Mouse (Mus musculus) MEL (cell line): ENCODE measurements around the gene Taco1. TPM values are rescaled to one million over a fixed set of nuclear protein-coding genes. Genes with fewer than 3 reads are reported as not detected.
"Not testable (repeated sequence)": the region's sequence is repeated elsewhere in the genome, so short reads cannot be mapped to it uniquely, and the experiment has no call there.

Experiments
- DNase-seq: peaks from one replicate; pipeline ENCODE4 v3.0.0; 2011; ENCODE audit warnings: low read depth, low spot score
- H3K27ac ChIP-seq: 2 replicates; pipeline ENCODE4 v1.5.1; 2012; ENCODE audit warnings: low read depth, mild to moderate bottlenecking, control low read depth, low read length, moderate library complexity; ENCODE audit not compliant: control insufficient read depth
- H3K27me3 ChIP-seq, 2 experiments: fragments of 150-350 bp in 1 of 2; sonication (generic) in 1 of 2; 2 replicates each; pipeline ENCODE4 v1.6.1; 2012; ENCODE audit warnings: low read length in 2 of 2, mild to moderate bottlenecking in 2 of 2, improper control_type of control experiment in 1 of 2, moderate library complexity in 1 of 2; ENCODE audit not compliant: insufficient read depth in 2 of 2, control insufficient read depth in 1 of 2
- H3K36me3 ChIP-seq, 2 experiments: 2 replicates each; pipeline ENCODE4 v1.6.1; 2012 to 2014; ENCODE audit warnings: low read length in 2 of 2, improper control_type of control experiment in 1 of 2, inconsistent platforms in 1 of 2, mild to moderate bottlenecking in 1 of 2; ENCODE audit not compliant: insufficient read depth in 2 of 2, control insufficient read depth in 1 of 2
- H3K4me1 ChIP-seq, 2 experiments: fragments of 150-350 bp in 1 of 2; sonication (generic) in 1 of 2; 2 replicates each; pipeline ENCODE4 v1.6.1; 2012; ENCODE audit warnings: low read length in 2 of 2, improper control_type of control experiment in 1 of 2, mild to moderate bottlenecking in 1 of 2; ENCODE audit not compliant: insufficient read depth in 2 of 2, control insufficient read depth in 1 of 2
- H3K4me3 ChIP-seq, 2 experiments: fragments of 150-350 bp in 1 of 2; sonication (generic) in 1 of 2; 2 replicates each; pipeline ENCODE4 v1.5.1; 2012; ENCODE audit warnings: low read depth in 2 of 2, low read length in 2 of 2, mild to moderate bottlenecking in 2 of 2, moderate library complexity in 2 of 2, control low read depth in 1 of 2, improper control_type of control experiment in 1 of 2; ENCODE audit not compliant: control insufficient read depth in 1 of 2, insufficient read depth in 1 of 2
- H3K79me2 ChIP-seq: 2 replicates; pipeline ENCODE4 v1.6.1; 2012; ENCODE audit warnings: mild to moderate bottlenecking, low read length, moderate library complexity; ENCODE audit not compliant: control insufficient read depth, poor library complexity, insufficient read depth
- H3K9ac ChIP-seq: 2 replicates; pipeline ENCODE4 v1.6.1; 2012; ENCODE audit warnings: low read depth, mild to moderate bottlenecking, control low read depth, low read length, moderate library complexity; ENCODE audit not compliant: control insufficient read depth, poor library complexity, severe bottlenecking
- H3K9me3 ChIP-seq: fragments of 150-350 bp; sonication (generic); replicated peaks from 2 replicates; pipeline ENCODE4 v1.6.1; 2012; ENCODE audit warnings: mild to moderate bottlenecking, low read length, improper control_type of control experiment, moderate library complexity; ENCODE audit not compliant: insufficient read depth
- BHLHE40 ChIP-seq: IDR thresholded peaks from 2 replicates; pipeline ENCODE4 v1.6.1; 2012; ENCODE audit warnings: low read depth, mild to moderate bottlenecking, inconsistent platforms, low read length, improper control_type of control experiment, borderline replicate concordance
- CHD2 ChIP-seq: IDR thresholded peaks from 2 replicates; pipeline ENCODE4 v1.6.1; 2011; ENCODE audit warnings: low read length, improper control_type of control experiment
- CTCF ChIP-seq, 3 experiments: IDR thresholded peaks in 2 of 3; conservative IDR thresholded peaks in 1 of 3; 2 replicates each; pipeline ENCODE4 v1.5.1; 2011 to 2012; ENCODE audit warnings: low read length in 3 of 3, low read depth in 2 of 3, mild to moderate bottlenecking in 2 of 3, improper control_type of control experiment in 1 of 3, inconsistent platforms in 1 of 3, mixed read lengths in 1 of 3, moderate library complexity in 1 of 3; ENCODE audit not compliant: control insufficient read depth in 1 of 3, insufficient read depth in 1 of 3, poor library complexity in 1 of 3, severe bottlenecking in 1 of 3
- E2F4 ChIP-seq: IDR thresholded peaks from 2 replicates; pipeline ENCODE4 v1.6.1; 2011; ENCODE audit warnings: low read depth, low read length, improper control_type of control experiment, borderline replicate concordance
- EP300 ChIP-seq, 2 experiments: IDR thresholded peaks; 2 replicates each; pipeline ENCODE4 v1.6.1; 2011; ENCODE audit warnings: improper control_type of control experiment in 2 of 2, low read length in 2 of 2, low read depth in 1 of 2, mild to moderate bottlenecking in 1 of 2
- GATA1 ChIP-seq: IDR thresholded peaks from 2 replicates; pipeline ENCODE4 v1.6.1; 2011; ENCODE audit warnings: low read depth, low read length, improper control_type of control experiment
- HCFC1 ChIP-seq: IDR thresholded peaks from 2 replicates; pipeline ENCODE4 v1.6.1; 2012; ENCODE audit warnings: low read depth, mild to moderate bottlenecking, inconsistent platforms, low read length, improper control_type of control experiment, moderate library complexity
- JUND ChIP-seq: IDR thresholded peaks from 2 replicates; pipeline ENCODE4 v1.6.1; 2011; ENCODE audit warnings: low read depth, mild to moderate bottlenecking, improper control_type of control experiment, low read length
- KAT2A ChIP-seq: conservative IDR thresholded peaks from 2 replicates; pipeline ENCODE4 v1.6.1; 2012; ENCODE audit warnings: low read depth, low read length, improper control_type of control experiment, inconsistent platforms
- MAFK ChIP-seq: IDR thresholded peaks from 2 replicates; pipeline ENCODE4 v1.6.1; 2011; ENCODE audit warnings: low read depth, mild to moderate bottlenecking, low read length, improper control_type of control experiment, borderline replicate concordance
- MXI1 ChIP-seq: IDR thresholded peaks from 2 replicates; pipeline ENCODE4 v1.6.1; 2011; ENCODE audit warnings: mild to moderate bottlenecking, low read depth, low read length, improper control_type of control experiment
- MYB ChIP-seq: IDR thresholded peaks from 2 replicates; pipeline ENCODE4 v1.6.1; 2011; ENCODE audit warnings: mild to moderate bottlenecking, low read depth, low read length, improper control_type of control experiment
- POLR2AphosphoS2 ChIP-seq: IDR thresholded peaks from 2 replicates; pipeline ENCODE4 v1.6.1; 2011; ENCODE audit warnings: low read length, improper control_type of control experiment
- RCOR1 ChIP-seq: IDR thresholded peaks from 2 replicates; pipeline ENCODE4 v1.6.1; 2012; ENCODE audit warnings: low read depth, mild to moderate bottlenecking, inconsistent platforms, low read length, improper control_type of control experiment
- SMC3 ChIP-seq: IDR thresholded peaks from 2 replicates; pipeline ENCODE4 v1.6.1; 2011; ENCODE audit warnings: low read depth, low read length, improper control_type of control experiment
- TAL1 ChIP-seq: IDR thresholded peaks from 2 replicates; pipeline ENCODE4 v1.6.1; 2012; ENCODE audit warnings: mild to moderate bottlenecking, inconsistent platforms, low read length, moderate library complexity, mixed read lengths
- TCF12 ChIP-seq: IDR thresholded peaks from 2 replicates; pipeline ENCODE4 v1.6.1; 2014; ENCODE audit warnings: low read depth, mild to moderate bottlenecking, inconsistent platforms, low read length, improper control_type of control experiment, moderate library complexity
- USF2 ChIP-seq, 2 experiments: IDR thresholded peaks; 2 replicates each; pipeline ENCODE4 v1.6.1; 2011 to 2012; ENCODE audit warnings: improper control_type of control experiment in 2 of 2, low read length in 2 of 2, borderline replicate concordance in 1 of 2, inconsistent platforms in 1 of 2, low read depth in 1 of 2, mild to moderate bottlenecking in 1 of 2; ENCODE audit not compliant: insufficient read depth in 1 of 2
- ZKSCAN1 ChIP-seq: IDR thresholded peaks from 2 replicates; pipeline ENCODE4 v1.6.1; 2012; ENCODE audit warnings: low read depth, mild to moderate bottlenecking, inconsistent platforms, low read length, improper control_type of control experiment, moderate library complexity
- ZNF384 ChIP-seq: IDR thresholded peaks from 2 replicates; pipeline ENCODE4 v1.6.1; 2012; ENCODE audit warnings: low read depth, mild to moderate bottlenecking, inconsistent platforms, low read length, improper control_type of control experiment
- polyA plus RNA-seq, 2 experiments: library from polyadenylated mRNA; stranded (reverse) in 1 of 2; unstranded in 1 of 2; fragments of >175 nt in 1 of 2; fragments of >200 nt in 1 of 2; gene quantifications; 2 replicates each; pipeline versions ENCODE4 v1.2.1 to v1.2.4; 2012; ENCODE audit warnings: low replicate concordance in 2 of 2, low read depth in 1 of 2; ENCODE audit not compliant: insufficient read length in 2 of 2, insufficient read depth in 1 of 2, missing spikeins in 1 of 2
- total RNA-seq: library from RNA; depleted of rRNA; stranded (reverse); fragments of 300-350 nt; gene quantifications from 2 replicates; pipeline ENCODE4 v1.2.3, GENCODE M21; 2012

Gene Taco1
- total and polyA plus RNA-seq, 3 experiments: 33.1 to 33.3 TPM; not detected in 1

- DNase-seq: no peak
- Histone ChIP-seq H3K27me3 (no peaks in the 10 kb centered on the region), H3K4me3 (no peak overlapping the region), H3K4me1 (peaks cover 10 to 20% of the 10 kb centered on the region in 2 experiments; a peak in 3 of 4 replicates), H3K36me3 (peaks cover 0 to 15% of the 10 kb centered on the region in 2 experiments; a peak in 2 of 4 replicates), H3K9me3 (no peaks in the 10 kb centered on the region), H3K79me2 (no peaks in the 10 kb centered on the region), H3K9ac (no peak overlapping the region), H3K27ac (no peak overlapping the region)
- TF ChIP-seq ZKSCAN1: no peak
- TF ChIP-seq MAFK: no peak
- TF ChIP-seq JUND: no peak
- TF ChIP-seq USF2 (IDR thresholded peaks at IDR 0.05; ENCODE audit: borderline replicate concordance in 1 of 2, insufficient read depth in 1 of 2, low read depth in 1 of 2, low read length in 2 of 2): no peak
- TF ChIP-seq POLR2AphosphoS2: no peak
- no peak for TF ChIP-seq SMC3
- TF ChIP-seq GATA1: no peak
- no peak for TF ChIP-seq KAT2A
- no peak for TF ChIP-seq CTCF (IDR thresholded peaks at IDR 0.05 in 2 of 3, conservative IDR thresholded peaks at IDR 0.05 in 1 of 3; ENCODE audit: control insufficient read depth in 1 of 3, insufficient read depth in 1 of 3, low read depth in 2 of 3, low read length in 3 of 3, poor library complexity in 1 of 3, severe bottlenecking in 1 of 3)
- no peak for TF ChIP-seq CHD2
- TF ChIP-seq MYB: no peak
- TF ChIP-seq MXI1: no peak
- TF ChIP-seq HCFC1: no peak
- no peak for TF ChIP-seq TCF12
- TF ChIP-seq BHLHE40: no peak
- TF ChIP-seq TAL1: no peak
Observed at GRCm38 (mm10) chr11:106027607-106028006, 38.3 kb upstream of the Taco1 start.

- not testable (repeated sequence) for H3K9me3 ChIP-seq, H3K27ac ChIP-seq, H3K79me2 ChIP-seq, DNase-seq, H3K27me3 ChIP-seq, H3K9ac ChIP-seq, H3K4me3 ChIP-seq
- Histone ChIP-seq H3K4me1 (peaks cover 9 to 16% of the 10 kb centered on the region in 2 experiments), H3K36me3 (peaks cover 0 to 15% of the 10 kb centered on the region in 2 experiments; a peak in 2 of 4 replicates)
Observed at GRCm38 (mm10) chr11:106032074-106032473, 33.8 kb upstream of the Taco1 start.

GRCm38 (mm10) chr11:106033491-106033919 lies 32.4 kb upstream of the Taco1 start:
- no peak for DNase-seq
- Histone ChIP-seq H3K4me3 (no peak overlapping the region), H3K27ac (no peak overlapping the region), H3K4me1 (peaks cover 14 to 22% of the 10 kb centered on the region in 2 experiments), H3K9me3 (no peaks in the 10 kb centered on the region), H3K9ac (no peak overlapping the region), H3K79me2 (peaks cover 21% of the 10 kb centered on the region), H3K36me3 (peaks cover 0 to 25% of the 10 kb centered on the region in 2 experiments; a peak in 2 of 4 replicates), H3K27me3 (no peaks in the 10 kb centered on the region)
- TF ChIP-seq MAFK: no peak
- no peak for TF ChIP-seq E2F4
- TF ChIP-seq ZNF384: no peak
- TF ChIP-seq TCF12: no peak
- no peak for TF ChIP-seq ZKSCAN1
- TF ChIP-seq EP300 (IDR thresholded peaks at IDR 0.05; ENCODE audit: low read depth in 1 of 2, low read length in 2 of 2): no peak
- TF ChIP-seq CTCF (IDR thresholded peaks at IDR 0.05 in 2 of 3, conservative IDR thresholded peaks at IDR 0.05 in 1 of 3; ENCODE audit: control insufficient read depth in 1 of 3, insufficient read depth in 1 of 3, low read depth in 2 of 3, low read length in 3 of 3, poor library complexity in 1 of 3, severe bottlenecking in 1 of 3): no peak
- no peak for TF ChIP-seq RCOR1
